Mouse (Mus musculus) stomach, postnatal 0 days (tissue): ENCODE data around the gene Actn2.

Source experiments
- CTCF ChIP-seq: IDR thresholded peaks from 2 replicates; pipeline ENCODE4 v1.5.1; 2016; ENCODE audit warnings: antibody characterized with exemption, low read depth, mild to moderate bottlenecking, moderate library complexity
- EP300 ChIP-seq: optimal IDR thresholded peaks from 2 replicates; pipeline ENCODE3; 2016; ENCODE audit warnings: antibody characterized with exemption

DNA sequence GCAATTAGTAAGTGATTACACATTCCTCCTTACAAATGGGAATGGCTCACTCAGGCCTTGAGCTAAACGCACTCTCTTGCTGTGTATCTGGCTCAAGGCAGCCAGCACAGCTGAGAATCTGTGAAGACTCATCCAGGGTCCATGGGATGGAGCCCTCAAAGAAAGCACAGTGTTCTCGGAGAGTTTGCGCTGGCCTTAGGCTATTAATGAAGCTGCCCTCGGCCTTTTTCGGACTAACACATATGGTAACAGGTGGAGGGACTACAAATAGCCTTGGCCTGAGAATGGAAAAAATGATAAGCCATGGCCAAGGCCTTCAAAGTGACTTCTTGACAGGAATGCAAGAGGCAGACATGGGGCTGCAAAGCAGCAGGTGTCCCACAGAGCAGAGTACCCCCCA, 17.0 kb upstream of the Actn2 start:
- TF ChIP-seq CTCF (no peak), EP300 (no peak)
